Mouse (Mus musculus): ENCODE measurements around the gene D17H6S53E. TPM values are rescaled to one million over a fixed set of nuclear protein-coding genes. Genes with fewer than 3 reads are reported as not detected.

D17H6S53E gene
- polyA plus RNA-seq, 1 experiment from 2014 or later = 6.0 TPM

DNA sequence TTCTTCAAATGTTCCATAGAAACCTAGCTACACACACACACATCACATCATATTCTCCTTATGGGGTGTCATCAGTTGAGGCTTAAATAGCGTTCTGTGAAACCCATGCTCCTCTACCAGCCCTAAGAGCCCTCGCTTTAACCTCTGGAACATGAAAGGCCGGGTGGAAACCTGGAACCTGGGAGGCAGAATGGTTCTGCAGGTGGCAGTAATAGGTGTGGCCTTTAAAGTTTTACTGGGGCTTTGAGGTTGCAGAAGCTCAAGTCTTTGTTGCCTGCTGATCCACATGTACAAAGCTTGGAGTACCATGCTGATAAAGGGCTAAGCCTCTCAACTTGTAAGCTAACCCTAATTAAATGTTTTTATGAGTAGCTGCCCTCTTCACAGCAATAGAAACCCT, 21.2 kb downstream of the D17H6S53E start:
- 65% methylated on average over 3 of the region's 3 CpGs for WGBS
- H3K4me2 ChIP-seq (ENCODE audit: low read length) = no peak overlapping the region
- 0 out of 2 replicates have a peak overlapping the region, but pooled peaks have one; percentile 34 for H3K27ac ChIP-seq (replicated peaks; ENCODE audit: low read depth, low read length)
- H3K9ac ChIP-seq (replicated peaks; ENCODE audit: low read length) = no peak overlapping the region
- H3K9me3 ChIP-seq (ENCODE audit: control insufficient read depth, low read length) = no peaks in the 10 kb centered on the region
- no peaks in the 10 kb centered on the region for H3K4me1 ChIP-seq (ENCODE audit: control insufficient read depth, insufficient read depth, low read length)
- no peak for ATAC-seq (ENCODE audit: low FRiP score, low TSS enrichment)
- no peak for DNase-seq
- H3K36me3 ChIP-seq (ENCODE audit: control insufficient read depth, insufficient read depth, low read length) = peaks cover 99% of the 10 kb centered on the region
- H3K4me3 ChIP-seq (replicated peaks; ENCODE audit: low read depth, low read length) = no peak overlapping the region
- H3K27me3 ChIP-seq (ENCODE audit: control insufficient read depth, insufficient read depth, low read length) = no peaks in the 10 kb centered on the region

DNA sequence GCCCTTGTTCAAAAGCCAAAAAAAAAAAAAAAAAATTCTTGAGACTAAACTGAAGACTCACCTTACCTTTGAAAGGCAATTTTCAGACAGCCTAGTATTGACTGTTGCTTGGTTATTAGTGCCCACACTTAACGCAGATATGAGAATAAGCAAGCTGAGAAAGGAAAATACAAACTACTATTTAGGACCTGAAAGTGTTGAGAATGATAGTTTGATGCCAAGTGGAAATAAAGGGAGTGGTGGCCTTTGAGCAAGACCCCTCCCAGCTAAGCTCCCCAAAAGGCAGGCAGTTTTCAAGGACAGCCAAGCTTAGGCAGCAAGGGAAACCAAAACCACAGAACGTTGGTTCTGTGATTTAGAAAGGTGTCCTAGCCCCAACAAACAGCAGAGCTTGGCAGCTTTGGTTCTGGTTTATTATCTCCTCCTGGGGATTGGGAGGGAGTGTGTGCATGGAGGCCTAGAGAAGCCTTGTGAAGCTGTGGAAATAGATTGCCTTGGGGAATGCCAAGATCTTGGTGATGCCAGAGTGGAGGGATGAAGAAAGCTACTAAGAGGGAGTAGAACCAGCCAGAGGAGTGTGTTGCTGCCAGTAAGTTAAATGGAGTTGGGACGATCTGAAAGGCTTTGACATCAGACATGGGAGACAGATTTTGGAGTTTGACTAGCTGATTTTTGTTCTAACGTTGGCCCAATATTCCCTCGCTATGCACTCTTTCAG, 21.9 kb downstream of the D17H6S53E start:
- Histone ChIP-seq H3K9ac (replicated peaks; ENCODE audit: low read length) (no peak overlapping the region), H3K4me2 (ENCODE audit: low read length) (no peak overlapping the region), H3K27me3 (ENCODE audit: control insufficient read depth, insufficient read depth, low read length) (no peaks in the 10 kb centered on the region), H3K27ac (replicated peaks; ENCODE audit: low read depth, low read length) (no peak overlapping the region), H3K9me3 (ENCODE audit: control insufficient read depth, low read length) (no peaks in the 10 kb centered on the region), H3K4me3 (replicated peaks; ENCODE audit: low read depth, low read length) (no peak overlapping the region), H3K4me1 (ENCODE audit: control insufficient read depth, insufficient read depth, low read length) (no peaks in the 10 kb centered on the region), H3K36me3 (ENCODE audit: control insufficient read depth, insufficient read depth, low read length) (peaks cover 99% of the 10 kb centered on the region)
- 75% methylated on average over 5 of the region's 5 CpGs for WGBS
- no peak for ATAC-seq (ENCODE audit: low FRiP score, low TSS enrichment)
- DNase-seq = no peak

DNA sequence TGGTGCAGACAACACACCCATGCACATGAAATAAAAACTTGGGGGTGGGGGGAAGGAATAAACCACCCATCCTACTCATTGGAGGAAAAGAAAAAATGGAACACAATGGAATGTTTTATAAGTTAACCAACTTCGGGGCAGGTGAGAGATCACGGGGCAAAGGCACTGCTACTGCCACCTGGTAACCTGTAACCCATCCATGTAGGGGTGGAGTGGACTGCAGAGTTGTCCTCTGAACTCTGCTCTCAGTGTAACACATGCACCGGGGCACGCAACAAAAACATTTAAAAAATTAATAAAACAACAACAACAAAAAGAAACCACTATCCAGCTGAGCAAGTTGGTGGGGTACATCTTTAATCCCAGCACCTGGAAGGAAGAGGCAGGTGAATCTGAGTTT, 25.9 kb downstream of the D17H6S53E start:
- H3K27me3 ChIP-seq (ENCODE audit: control insufficient read depth, insufficient read depth, low read length) = no peaks in the 10 kb centered on the region
- peaks cover 99% of the 10 kb centered on the region for H3K36me3 ChIP-seq (ENCODE audit: control insufficient read depth, insufficient read depth, low read length)
- H3K27ac ChIP-seq (replicated peaks; ENCODE audit: low read depth, low read length) = no peak overlapping the region
- H3K9me3 ChIP-seq (ENCODE audit: control insufficient read depth, low read length) = no peaks in the 10 kb centered on the region
- WGBS = 96% methylated on average over 4 of the region's 4 CpGs
- H3K4me2 ChIP-seq (ENCODE audit: low read length) = no peak overlapping the region
- no peak overlapping the region for H3K4me3 ChIP-seq (replicated peaks; ENCODE audit: low read depth, low read length)
- H3K4me1 ChIP-seq (ENCODE audit: control insufficient read depth, insufficient read depth, low read length) = no peaks in the 10 kb centered on the region
- H3K9ac ChIP-seq (replicated peaks; ENCODE audit: low read length) = no peak overlapping the region
- ATAC-seq (ENCODE audit: low FRiP score, low TSS enrichment) = no peak
- no peak for DNase-seq

DNA sequence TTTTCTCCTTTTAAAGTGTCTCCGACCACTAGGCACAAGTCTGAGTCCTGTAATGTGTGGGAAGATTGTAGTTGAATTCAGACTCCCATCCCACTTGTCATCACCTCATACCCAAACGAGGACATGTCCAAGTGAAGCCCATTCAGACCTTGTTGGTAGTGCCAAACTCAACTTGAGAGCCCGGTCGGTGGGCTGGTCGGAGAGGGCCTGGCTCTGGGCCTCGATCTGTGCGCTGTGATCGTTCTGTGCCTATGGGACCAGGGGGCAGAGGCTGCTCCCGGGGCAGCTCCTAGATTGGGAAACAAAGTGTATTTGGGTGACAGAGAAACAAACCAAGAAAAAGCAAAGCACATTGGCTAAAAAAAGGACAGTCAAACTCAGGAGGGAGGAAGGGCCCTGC, 26.9 kb downstream of the D17H6S53E start:
- H3K4me1 ChIP-seq (ENCODE audit: control insufficient read depth, insufficient read depth, low read length) = no peaks in the 10 kb centered on the region
- no peak overlapping the region for H3K4me3 ChIP-seq (replicated peaks; ENCODE audit: low read depth, low read length)
- no peak overlapping the region for H3K4me2 ChIP-seq (ENCODE audit: low read length)
- peaks cover 99% of the 10 kb centered on the region for H3K36me3 ChIP-seq (ENCODE audit: control insufficient read depth, insufficient read depth, low read length)
- no peak overlapping the region for H3K27ac ChIP-seq (replicated peaks; ENCODE audit: low read depth, low read length)
- H3K27me3 ChIP-seq (ENCODE audit: control insufficient read depth, insufficient read depth, low read length) = no peaks in the 10 kb centered on the region
- 94% methylated on average over 9 of the region's 9 CpGs for WGBS
- ATAC-seq (ENCODE audit: low FRiP score, low TSS enrichment) = no peak
- H3K9ac ChIP-seq (replicated peaks; ENCODE audit: low read length) = no peak overlapping the region
- no peak for DNase-seq
- H3K9me3 ChIP-seq (ENCODE audit: control insufficient read depth, low read length) = no peaks in the 10 kb centered on the region

DNA sequence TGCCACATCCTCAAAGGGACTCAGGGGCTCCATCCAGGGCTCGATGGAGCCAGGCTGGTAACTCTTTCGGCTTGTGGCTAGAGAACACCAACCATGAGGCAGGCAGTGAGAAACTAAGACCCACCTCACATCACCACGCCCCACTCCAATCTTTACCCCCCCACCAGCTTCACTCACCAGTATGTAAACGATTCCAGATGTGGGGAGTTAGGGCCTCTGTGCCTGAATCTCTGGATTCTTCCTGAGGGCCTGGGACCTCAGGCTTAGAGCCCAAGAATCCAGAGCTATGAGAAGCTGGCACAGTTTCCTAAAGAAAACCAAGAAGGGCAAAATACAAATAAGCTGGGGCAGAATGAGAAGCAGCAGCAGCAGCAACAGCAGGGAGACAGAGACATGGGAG, 27.8 kb downstream of the D17H6S53E start:
- ATAC-seq (ENCODE audit: low FRiP score, low TSS enrichment) = no peak
- peaks cover 99% of the 10 kb centered on the region for H3K36me3 ChIP-seq (ENCODE audit: control insufficient read depth, insufficient read depth, low read length)
- H3K9me3 ChIP-seq (ENCODE audit: control insufficient read depth, low read length) = no peaks in the 10 kb centered on the region
- 94% methylated on average over 4 of the region's 4 CpGs for WGBS
- no peak for DNase-seq
- no peak overlapping the region for H3K9ac ChIP-seq (replicated peaks; ENCODE audit: low read length)
- H3K4me3 ChIP-seq (replicated peaks; ENCODE audit: low read depth, low read length) = no peak overlapping the region
- no peak overlapping the region for H3K4me2 ChIP-seq (ENCODE audit: low read length)
- H3K27ac ChIP-seq (replicated peaks; ENCODE audit: low read depth, low read length) = no peak overlapping the region
- no peaks in the 10 kb centered on the region for H3K27me3 ChIP-seq (ENCODE audit: control insufficient read depth, insufficient read depth, low read length)
- H3K4me1 ChIP-seq (ENCODE audit: control insufficient read depth, insufficient read depth, low read length) = no peaks in the 10 kb centered on the region

DNA sequence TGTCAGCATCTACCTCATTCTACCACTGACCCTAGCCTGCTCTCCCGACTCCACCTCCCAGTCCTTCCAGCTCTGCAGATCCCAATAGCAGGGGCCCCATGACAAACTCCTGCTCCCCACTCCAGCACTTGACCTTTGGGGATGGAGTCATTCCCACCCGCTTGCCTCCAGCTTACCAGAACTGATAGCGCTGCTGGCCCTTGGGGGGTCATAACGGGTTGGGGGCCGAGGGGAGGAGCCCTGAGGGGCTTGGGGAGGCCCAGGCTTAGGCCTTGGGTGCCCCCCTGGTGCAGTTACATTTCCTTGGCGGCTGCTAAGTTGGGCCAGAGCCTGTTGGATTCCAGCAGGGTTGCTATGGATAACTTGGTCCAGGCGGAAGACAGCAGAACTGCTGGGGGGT, 28.4 kb downstream of the D17H6S53E start:
- H3K4me3 ChIP-seq (replicated peaks; ENCODE audit: low read depth, low read length) = no peak overlapping the region
- H3K36me3 ChIP-seq (ENCODE audit: control insufficient read depth, insufficient read depth, low read length) = peaks cover 99% of the 10 kb centered on the region
- DNase-seq = no peak
- H3K27me3 ChIP-seq (ENCODE audit: control insufficient read depth, insufficient read depth, low read length) = no peaks in the 10 kb centered on the region
- H3K4me1 ChIP-seq (ENCODE audit: control insufficient read depth, insufficient read depth, low read length) = no peaks in the 10 kb centered on the region
- no peak overlapping the region for H3K4me2 ChIP-seq (ENCODE audit: low read length)
- ATAC-seq (ENCODE audit: low FRiP score, low TSS enrichment) = no peak
- H3K9me3 ChIP-seq (ENCODE audit: control insufficient read depth, low read length) = no peaks in the 10 kb centered on the region
- no peak overlapping the region for H3K27ac ChIP-seq (replicated peaks; ENCODE audit: low read depth, low read length)
- no peak overlapping the region for H3K9ac ChIP-seq (replicated peaks; ENCODE audit: low read length)
- 78% methylated on average over 7 of the region's 7 CpGs for WGBS

DNA sequence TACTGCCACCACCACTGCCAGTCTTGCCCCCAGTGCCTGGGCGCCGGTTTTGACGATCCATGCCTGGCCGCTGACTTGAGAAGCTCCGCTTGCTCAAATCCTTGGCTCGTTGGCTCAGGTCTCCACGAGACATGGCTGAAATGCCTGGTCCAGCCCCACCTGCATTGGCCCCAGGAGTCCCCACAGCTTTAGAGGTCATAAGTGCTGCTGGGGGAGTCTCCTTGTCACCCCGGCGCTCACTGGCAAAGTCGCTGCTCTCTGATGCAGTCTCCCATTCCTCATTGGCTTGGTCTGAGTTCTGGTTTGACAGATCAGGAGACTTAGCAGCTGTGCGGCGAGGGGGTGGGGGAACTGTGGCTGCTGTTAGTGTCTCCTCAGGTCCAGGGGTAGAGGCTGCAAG, 29.3 kb downstream of the D17H6S53E start:
- no peak overlapping the region for H3K4me3 ChIP-seq (replicated peaks; ENCODE audit: low read depth, low read length)
- WGBS = 94% methylated on average over 12 of the region's 12 CpGs
- H3K36me3 ChIP-seq (ENCODE audit: control insufficient read depth, insufficient read depth, low read length) = peaks cover 99% of the 10 kb centered on the region
- H3K4me1 ChIP-seq (ENCODE audit: control insufficient read depth, insufficient read depth, low read length) = no peaks in the 10 kb centered on the region
- H3K27ac ChIP-seq (replicated peaks; ENCODE audit: low read depth, low read length) = no peak overlapping the region
- DNase-seq (no peak), ATAC-seq (ENCODE audit: low FRiP score, low TSS enrichment) (no peak)
- H3K9ac ChIP-seq (replicated peaks; ENCODE audit: low read length) = no peak overlapping the region
- no peaks in the 10 kb centered on the region for H3K9me3 ChIP-seq (ENCODE audit: control insufficient read depth, low read length)
- no peaks in the 10 kb centered on the region for H3K27me3 ChIP-seq (ENCODE audit: control insufficient read depth, insufficient read depth, low read length)
- H3K4me2 ChIP-seq (ENCODE audit: low read length) = no peak overlapping the region

DNA sequence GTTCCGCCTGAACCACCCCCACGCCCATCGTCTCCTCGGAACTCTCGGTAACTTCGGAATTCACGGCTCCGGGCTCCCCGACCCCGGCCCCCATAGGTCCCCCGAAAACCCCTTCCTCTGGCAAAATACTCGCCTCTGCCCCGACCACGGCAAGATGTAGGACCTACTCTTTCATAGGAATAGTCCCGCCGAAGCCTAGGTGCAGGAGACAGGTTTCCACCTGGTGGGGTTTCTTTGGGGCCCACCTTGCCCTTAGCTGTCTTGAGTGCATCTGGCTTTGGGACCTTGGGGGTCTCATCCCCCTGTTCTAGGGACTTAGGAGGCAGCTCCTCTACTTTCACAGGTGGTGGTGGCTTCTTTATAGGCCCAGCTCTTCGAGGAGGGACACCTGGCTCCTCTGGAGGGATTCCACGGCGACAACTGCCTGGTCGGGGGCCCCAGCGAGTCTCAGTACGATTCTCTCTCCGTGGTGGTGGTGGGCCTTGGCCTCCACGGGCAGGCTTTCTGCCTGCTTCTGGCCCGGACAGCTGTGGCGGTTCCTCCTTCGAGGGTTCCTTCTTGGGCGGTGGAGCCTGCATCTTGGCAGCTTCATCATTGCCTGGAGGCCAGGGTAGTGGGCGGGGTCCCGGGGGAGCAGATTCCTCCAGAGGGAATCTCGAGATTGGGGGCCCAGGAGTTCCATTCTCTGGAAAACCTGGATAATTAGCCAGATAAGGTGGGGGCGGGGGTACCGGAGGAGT, 30.5 kb downstream of the D17H6S53E start:
- Histone ChIP-seq H3K27ac (replicated peaks; ENCODE audit: low read depth, low read length) (no peak overlapping the region), H3K4me1 (ENCODE audit: control insufficient read depth, insufficient read depth, low read length) (peaks cover 2% of the 10 kb centered on the region; the same call in 1 of the 2 replicates), H3K9me3 (ENCODE audit: control insufficient read depth, low read length) (no peaks in the 10 kb centered on the region), H3K27me3 (ENCODE audit: control insufficient read depth, insufficient read depth, low read length) (no peaks in the 10 kb centered on the region), H3K9ac (replicated peaks; ENCODE audit: low read length) (no peak overlapping the region), H3K36me3 (ENCODE audit: control insufficient read depth, insufficient read depth, low read length) (peaks cover 100% of the 10 kb centered on the region), H3K4me3 (replicated peaks; ENCODE audit: low read depth, low read length) (no peak overlapping the region), H3K4me2 (ENCODE audit: low read length) (no peak overlapping the region)
- ATAC-seq (ENCODE audit: low FRiP score, low TSS enrichment) (no peak), DNase-seq (no peak)
- WGBS = 92% methylated on average over 33 of the region's 33 CpGs

DNA sequence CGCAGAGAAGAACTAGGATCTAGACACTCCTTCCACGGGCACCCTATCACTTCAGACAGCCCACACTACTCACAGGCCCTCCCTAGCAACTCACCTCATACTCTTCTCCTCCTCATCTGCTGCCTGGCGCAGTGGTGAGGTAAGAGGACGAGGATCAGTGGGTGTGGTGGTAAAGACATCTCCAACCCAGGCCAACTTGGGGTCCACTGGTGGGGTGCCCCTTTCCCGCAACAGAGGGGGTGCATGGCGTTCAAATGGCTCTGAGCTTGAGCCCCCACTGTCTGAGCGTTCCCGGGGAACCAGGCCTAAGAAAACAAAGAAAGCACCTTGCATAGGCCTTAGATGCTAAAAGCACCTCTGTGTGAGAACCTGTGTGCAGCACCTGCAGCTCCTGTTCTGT, 31.1 kb downstream of the D17H6S53E start:
- ATAC-seq (ENCODE audit: low FRiP score, low TSS enrichment) = no peak
- peaks cover 100% of the 10 kb centered on the region for H3K36me3 ChIP-seq (ENCODE audit: control insufficient read depth, insufficient read depth, low read length)

More for the DNA sequence above, 31.1 kb downstream of the D17H6S53E start:
- Histone ChIP-seq H3K27ac (replicated peaks; ENCODE audit: low read depth, low read length) (no peak overlapping the region), H3K4me3 (replicated peaks; ENCODE audit: low read depth, low read length) (no peak overlapping the region), H3K9me3 (ENCODE audit: control insufficient read depth, low read length) (no peaks in the 10 kb centered on the region), H3K27me3 (ENCODE audit: control insufficient read depth, insufficient read depth, low read length) (no peaks in the 10 kb centered on the region), H3K9ac (replicated peaks; ENCODE audit: low read length) (no peak overlapping the region), H3K4me1 (ENCODE audit: control insufficient read depth, insufficient read depth, low read length) (peaks cover 8% of the 10 kb centered on the region), H3K4me2 (ENCODE audit: low read length) (no peak overlapping the region)
- no peak for DNase-seq
- WGBS = 91% methylated on average over 8 of the region's 8 CpGs
